In the genomic region with DNA sequence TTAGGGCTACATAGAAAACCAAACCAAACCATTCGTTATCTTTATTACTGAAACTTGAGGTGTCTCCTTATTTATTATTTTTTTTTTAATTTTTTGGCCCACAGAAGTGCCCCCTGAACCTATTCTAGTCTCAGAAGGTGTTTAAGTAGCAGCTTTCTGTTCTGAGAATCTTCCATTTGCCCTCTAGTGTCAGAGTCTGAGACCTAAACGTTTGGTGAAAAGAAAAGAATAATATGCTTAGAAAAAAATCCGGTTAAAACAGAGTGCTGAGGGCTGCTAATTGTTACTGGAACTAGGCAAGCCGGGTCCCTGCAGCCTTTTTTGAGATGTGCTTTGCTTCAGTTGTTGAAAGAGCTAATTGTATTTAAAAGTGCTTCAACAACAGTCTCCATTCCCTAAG, we compare ENCODE assay signal across 8 mouse cellular contexts. TPM values are rescaled to one million over a fixed set of nuclear protein-coding genes. Genes with fewer than 3 reads are reported as not detected.
DNase-seq lines count a peak whose midpoint lies in the region; ATAC-seq and TF ChIP-seq lines count a peak whose summit lies in the region.

No protein-coding gene starts in this region.

- no peaks in the 10 kb centered on the region for H3K9me3 ChIP-seq in kidney, embryonic 14.5 days (ENCODE audit: control insufficient read depth, low read length)

- H3K36me3 ChIP-seq in kidney, embryonic 14.5 days (ENCODE audit: control insufficient read depth, insufficient read depth, low read length): no peaks in the 10 kb centered on the region
- H3K36me3 ChIP-seq in myocyte (ENCODE audit: control insufficient read depth, insufficient read depth): no peaks in the 10 kb centered on the region

- no peak overlapping the region for H3K9ac ChIP-seq in kidney, embryonic 14.5 days (ENCODE audit: low read depth, low read length)

- H3K27ac ChIP-seq in kidney, embryonic 14.5 days (ENCODE audit: low read depth, low read length): no peak overlapping the region; the same call in 1 of the 2 replicates

- ATAC-seq in kidney, embryonic 14.5 days (ENCODE audit: low FRiP score, low TSS enrichment): no peak

- no peak for DNase-seq in kidney, postnatal 25 days
- peak; percentile 43 for DNase-seq in adipocyte (ENCODE audit: low spot score)
- peak; percentile 46 for DNase-seq in induced T-regulatory cell, adult 2 months (ENCODE audit: low read depth)
- DNase-seq in B cell, adult 2 months: no peak
- DNase-seq in gastrocnemius, postnatal 10 days: no peak
- DNase-seq in c-Kit-positive CD71-positive TER-119-positive erythroid progenitor cells, embryonic 14.5 days (ENCODE audit: low spot score): no peak

- H3K4me3 ChIP-seq in kidney, embryonic 14.5 days (ENCODE audit: low read length): peak overlapping the region; percentile 48; the same call in 1 of the 2 replicates
- H3K4me3 ChIP-seq in myocyte: peak overlapping the region; percentile 50

- H3ac ChIP-seq in myocyte (ENCODE audit: control insufficient read depth, insufficient read length): no peak overlapping the region

- peak overlapping the region; percentile 47; the same call in 1 of the 2 replicates for H3K4me2 ChIP-seq in kidney, embryonic 14.5 days (replicated peaks; ENCODE audit: low read depth, low read length)
- H3K4me2 ChIP-seq in myocyte (ENCODE audit: low read depth): peak overlapping the region; percentile 75

- H3K27me3 ChIP-seq in kidney, embryonic 14.5 days (ENCODE audit: control insufficient read depth, insufficient read depth, low read length): no peaks in the 10 kb centered on the region
- no peaks in the 10 kb centered on the region for H3K27me3 ChIP-seq in myocyte (ENCODE audit: control insufficient read depth, insufficient read depth, insufficient read length)

- 37% methylated on average over 4 of the region's 4 CpGs for WGBS in kidney, embryonic 14.5 days

- TF ChIP-seq POLR2A in myocyte (IDR thresholded peaks at IDR 0.05; ENCODE audit: insufficient read length, low read depth): no peak

- H3K4me1 ChIP-seq in kidney, embryonic 14.5 days (ENCODE audit: control insufficient read depth, insufficient read depth, low read length): no peaks in the 10 kb centered on the region

- H3K79me2 ChIP-seq in myocyte (ENCODE audit: control insufficient read depth, insufficient read depth): no peaks in the 10 kb centered on the region

TF ChIP-seq in myocyte, 11 proteins besides CTCF, POLR2A, EP300 and RAD21:
- TF ChIP-seq CEBPB (IDR thresholded peaks at IDR 0.05; ENCODE audit: insufficient read depth, poor library complexity, severe bottlenecking): no peak
- TF ChIP-seq REST (IDR thresholded peaks at IDR 0.05; ENCODE audit: insufficient read depth, insufficient read length): no peak
- no peak for TF ChIP-seq POLR2AphosphoS2 (IDR thresholded peaks at IDR 0.05; ENCODE audit: insufficient read length, low read depth)
- no peak for TF ChIP-seq MAX (IDR thresholded peaks at IDR 0.05; ENCODE audit: low read depth)
TF ChIP-seq in myocyte: peak in this region for 0.

RNA-seq across cellular contexts. Expression of gene Hmgn5, which starts 1.0 kb away (rescaled TPM):
- polyA plus RNA-seq in kidney, embryonic 14.5 days (2014; fragmentation: Nextera tagmentation; extraction: Ambion mirVana): 29.5 and 50.5 TPM in 2 replicates
- polyA plus RNA-seq in myocyte (2012; fragmentation: generic; extraction: Trizol): 3.2 TPM
- total RNA-seq in gastrocnemius, postnatal 10 days (2021): 1 to 10 TPM; 2.9 to 3.8 TPM

Comparison
In these comparisons a context has a peak if more than half of its experiments do, and no peak if none do; other contexts are left out.
1. DNase-seq: peak in adipocyte (single experiment) and induced T-regulatory cell, adult 2 months (single experiment); none in kidney, postnatal 25 days (0 of 2), B cell, adult 2 months (0 of 2), gastrocnemius, postnatal 10 days (single experiment) and c-Kit-positive CD71-positive TER-119-positive erythroid progenitor cells, embryonic 14.5 days (single experiment).